Mouse (Mus musculus) right cerebral cortex, adult 2 months (tissue): ENCODE data around the gene Vmn2r6.
"Not testable (repeated sequence)": the region's sequence is repeated elsewhere in the genome, so short reads cannot be mapped to it uniquely, and the experiment has no call there.

Experiments
- DNase-seq, 2 experiments: peaks; one replicate each; pipeline ENCODE4 v3.0.0; 2021 to 2022; ENCODE audit warnings: low spot score in 2 of 2

Gene Vmn2r6

DNA sequence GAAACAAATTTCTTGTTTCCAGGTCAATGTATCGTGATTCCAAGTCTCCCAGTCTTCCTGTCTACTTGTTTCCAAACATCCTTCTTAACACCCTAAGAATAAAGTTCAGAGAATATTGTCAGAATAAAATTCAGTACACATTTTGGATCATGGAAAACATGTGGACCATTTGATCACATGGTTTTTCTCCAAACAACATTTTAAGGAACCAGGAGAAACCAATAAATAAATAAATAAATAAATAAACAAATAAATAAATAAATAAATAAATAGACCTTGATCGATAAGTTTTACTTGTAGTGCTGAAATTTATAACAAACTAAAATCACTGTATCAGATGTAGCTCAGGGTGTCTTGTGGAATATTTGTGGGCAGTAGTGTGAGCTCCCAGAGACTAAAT is at the start of gene Vmn2r6:
Vmn2r6 (minus strand) TSS at position 101 of the 400 bp plus-strand sequence.
- not testable (repeated sequence) for DNase-seq

- DNase-seq, result no peak
Measured at GRCm38 (mm10) chr3:64587618-64588017, 22.0 kb upstream of the Vmn2r6 start.

DNA sequence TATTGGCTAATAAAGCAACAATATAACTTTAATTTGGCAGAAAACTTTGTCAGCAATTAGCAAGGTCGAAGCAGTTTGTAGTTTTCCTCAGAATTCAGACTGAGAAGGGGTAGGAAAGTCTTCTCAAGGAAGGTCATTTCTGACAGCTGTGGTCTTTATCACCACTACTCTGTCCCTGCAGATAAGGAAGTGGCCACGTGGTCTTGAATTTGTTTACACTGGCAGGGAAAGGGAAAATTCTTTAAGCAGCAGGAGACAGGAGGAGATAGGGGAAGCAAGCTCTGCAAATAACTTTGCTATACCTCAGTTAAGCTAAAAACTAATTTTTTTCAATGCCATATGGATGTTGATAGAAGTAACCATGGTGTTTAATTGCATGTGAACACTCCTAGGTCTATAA is 3.2 kb upstream of the Vmn2r6 start:
- not testable (repeated sequence) for DNase-seq

- DNase-seq, result not testable (repeated sequence)
Measured at GRCm38 (mm10) chr3:64523585-64523984, 42.0 kb downstream of the Vmn2r6 start.

- not testable (repeated sequence) for DNase-seq
Measured at GRCm38 (mm10) chr3:64509742-64510141, 55.9 kb downstream of the Vmn2r6 start, which contains the start of gene Vmn2r5. TSS of gene Vmn2r5 (minus strand) at chr3:64509842.
